Mouse (Mus musculus) hindbrain, embryonic 14.5 days (tissue): ENCODE results near the gene Zfp292. TPM values are rescaled to one million over a fixed set of nuclear protein-coding genes. Genes with fewer than 3 reads are reported as not detected.
"Not testable (repeated sequence)": the region's sequence is repeated elsewhere in the genome, so short reads cannot be mapped to it uniquely, and the experiment has no call there.

ENCODE experiments used
- ATAC-seq: fragments of 200-750 bp; cut with Nextera tagmentation; 2 replicates; pipeline ENCODE4 v1.8.0; 2017; ENCODE audit warnings: moderate number of reproducible peaks, mild to moderate bottlenecking, moderate TSS enrichment, moderate library complexity; ENCODE audit not compliant: low FRiP score
- DNase-seq: peaks from one replicate; pipeline ENCODE4 v3.0.0-alpha.2; 2015; ENCODE audit warnings: low spot score
- H3K27ac ChIP-seq: fragments of 300-500 bp; sonication (generic); 2 replicates; pipeline ENCODE4 v1.5.1; 2014; ENCODE audit warnings: mild to moderate bottlenecking, moderate library complexity
- H3K27me3 ChIP-seq: fragments of 300-500 bp; sonication (generic); 2 replicates; pipeline ENCODE4 v1.6.1; 2014; ENCODE audit warnings: mild to moderate bottlenecking, low read length, mixed read lengths; ENCODE audit not compliant: control insufficient read depth, insufficient read depth
- H3K36me3 ChIP-seq: fragments of 300-500 bp; sonication (generic); replicated peaks from 2 replicates; pipeline ENCODE4 v1.6.1; 2014; ENCODE audit not compliant: control insufficient read depth, insufficient read depth
- H3K4me1 ChIP-seq: fragments of 300-500 bp; sonication (generic); replicated peaks from 2 replicates; pipeline ENCODE4 v1.6.1; 2014; ENCODE audit warnings: antibody characterized with exemption, low read length, mixed read lengths; ENCODE audit not compliant: control insufficient read depth, insufficient read depth
- H3K4me2 ChIP-seq: fragments of 300-500 bp; sonication (generic); replicated peaks from 2 replicates; pipeline ENCODE4 v1.6.1; 2014; ENCODE audit warnings: mild to moderate bottlenecking, moderate library complexity
- H3K4me3 ChIP-seq: fragments of 300-500 bp; sonication (generic); replicated peaks from 2 replicates; pipeline ENCODE4 v1.5.1; 2014; ENCODE audit warnings: mild to moderate bottlenecking, low read length
- H3K9ac ChIP-seq: fragments of 300-500 bp; sonication (generic); 2 replicates; pipeline ENCODE4 v1.6.1; 2014
- H3K9me3 ChIP-seq: fragments of 300-500 bp; sonication (generic); 2 replicates; pipeline ENCODE4 v1.6.1; 2016; ENCODE audit warnings: low read length; ENCODE audit not compliant: control insufficient read depth
- WGBS: fragments of 180-500 bp; shearing (Covaris S2); extraction: QIAGEN DNeasy Blood & Tissue Kit; methylation state at CpG from one replicate; pipeline ENCODE4 v1.1.7; 2014; 5-methylcytosine and 5-hydroxymethylcytosine counted together
- polyA plus RNA-seq: library from polyadenylated mRNA; unstranded; fragments of >200 nt; fragmentation: Nextera tagmentation; extraction: Ambion mirVana; gene quantifications from 2 replicates; pipeline ENCODE4 v1.2.1, GENCODE M21; 2014

Zfp292 gene
- polyA plus RNA-seq, 1 experiment from 2014 or later, result 34.8 TPM

GRCm38 (mm10) chr4:34901582-34901981 lies 18.8 kb upstream of the Zfp292 start:
- H3K27me3 ChIP-seq, ATAC-seq, H3K27ac ChIP-seq, H3K9me3 ChIP-seq, H3K4me3 ChIP-seq, H3K36me3 ChIP-seq, H3K4me1 ChIP-seq, DNase-seq, H3K4me2 ChIP-seq, H3K9ac ChIP-seq: not testable (repeated sequence)
- WGBS, result 74% methylated on average over 3 of the region's 3 CpGs

GRCm38 (mm10) chr4:34901166-34901565 lies 18.4 kb upstream of the Zfp292 start:
- Histone ChIP-seq H3K4me2 (no peak overlapping the region), H3K27me3 (no peaks in the 10 kb centered on the region)
- ATAC-seq, result no peak

GRCm38 (mm10) chr4:34900155-34900554 lies 17.4 kb upstream of the Zfp292 start:
- no peak overlapping the region for H3K4me3 ChIP-seq
- no peaks in the 10 kb centered on the region for H3K4me1 ChIP-seq
- no peak overlapping the region for H3K27ac ChIP-seq
- H3K9ac ChIP-seq, result no peak overlapping the region
- DNase-seq (no peak), ATAC-seq (no peak)
- H3K36me3 ChIP-seq, result no peaks in the 10 kb centered on the region
- H3K9me3 ChIP-seq, result no peaks in the 10 kb centered on the region
- WGBS, result 57% methylated on average over 9 of the region's 9 CpGs
- H3K27me3 ChIP-seq, result no peaks in the 10 kb centered on the region
- H3K4me2 ChIP-seq, result no peak overlapping the region

More at GRCm38 (mm10) chr4:34901166-34901565, 18.4 kb upstream of the Zfp292 start:
- H3K27ac ChIP-seq, result no peak overlapping the region
- no peaks in the 10 kb centered on the region for H3K9me3 ChIP-seq
- no peak for DNase-seq
- no peak overlapping the region for H3K4me3 ChIP-seq
- no peaks in the 10 kb centered on the region for H3K36me3 ChIP-seq
- WGBS, result 73% methylated on average over 4 of the region's 4 CpGs
- H3K4me1 ChIP-seq, result no peaks in the 10 kb centered on the region
- H3K9ac ChIP-seq, result no peak overlapping the region

- H3K4me3 ChIP-seq, result no peak overlapping the region
- no peak for DNase-seq
- H3K9me3 ChIP-seq, result no peaks in the 10 kb centered on the region
- no peak for ATAC-seq
- no peaks in the 10 kb centered on the region for H3K4me1 ChIP-seq
- no peak overlapping the region for H3K9ac ChIP-seq
- H3K36me3 ChIP-seq, result no peaks in the 10 kb centered on the region
- H3K27ac ChIP-seq, result no peak overlapping the region
- H3K4me2 ChIP-seq, result no peak overlapping the region
- H3K27me3 ChIP-seq, result no peaks in the 10 kb centered on the region
- 91% methylated on average over 1 of the region's 1 CpGs for WGBS
These were observed 16.6 kb upstream of the Zfp292 start for GRCm38 (mm10) chr4:34899322-34899721.

- ATAC-seq, result no peak
- H3K4me3 ChIP-seq, result no peak overlapping the region
- no peak overlapping the region for H3K4me2 ChIP-seq
- H3K27ac ChIP-seq, result no peak overlapping the region
- no peaks in the 10 kb centered on the region for H3K4me1 ChIP-seq
- no peak for DNase-seq
- WGBS, result 80% methylated on average over 2 of the region's 2 CpGs
- H3K9me3 ChIP-seq, result no peaks in the 10 kb centered on the region
- H3K27me3 ChIP-seq, result no peaks in the 10 kb centered on the region
- no peak overlapping the region for H3K9ac ChIP-seq
- H3K36me3 ChIP-seq, result no peaks in the 10 kb centered on the region
These were observed 15.7 kb upstream of the Zfp292 start for GRCm38 (mm10) chr4:34898497-34898896.

- Histone ChIP-seq H3K4me1 (no peaks in the 10 kb centered on the region), H3K27ac (no peak within 1 kb of the TSS), H3K9ac (no peak within 1 kb of the TSS), H3K4me3 (no peak within 1 kb of the TSS), H3K27me3 (peaks cover 26% of the 10 kb centered on the region; the same call in 1 of the 2 replicates), H3K4me2 (no peak within 1 kb of the TSS), H3K9me3 (no peaks in the 10 kb centered on the region), H3K36me3 (no peaks in the 10 kb centered on the region)
- DNase-seq, result no peak
- WGBS, result 70% methylated on average over 1 of the region's 1 CpGs
- no peak for ATAC-seq
These were observed 10.7 kb upstream of the Zfp292 start, which contains the start of gene Cga for GRCm38 (mm10) chr4:34893479-34893878. Gene Cga (plus strand): TSS chr4:34893779.

- Histone ChIP-seq H3K9ac (no peak overlapping the region), H3K36me3 (no peaks in the 10 kb centered on the region), H3K27ac (no peak overlapping the region), H3K27me3 (peaks cover 28% of the 10 kb centered on the region; the same call in 1 of the 2 replicates), H3K9me3 (no peaks in the 10 kb centered on the region), H3K4me1 (peaks cover 12% of the 10 kb centered on the region), H3K4me3 (no peak overlapping the region), H3K4me2 (no peak overlapping the region)
- no peak for DNase-seq
- ATAC-seq, result no peak
- 20% methylated on average over 2 of the region's 2 CpGs for WGBS
These were observed 7.0 kb upstream of the Zfp292 start for GRCm38 (mm10) chr4:34889812-34890185.

- no peak overlapping the region for H3K4me3 ChIP-seq
- WGBS, result 9% methylated on average over 15 of the region's 15 CpGs
- no peak overlapping the region for H3K27ac ChIP-seq
- ATAC-seq, result no peak
- no peak overlapping the region for H3K4me2 ChIP-seq
- H3K9me3 ChIP-seq, result no peaks in the 10 kb centered on the region
- peaks cover 12% of the 10 kb centered on the region for H3K4me1 ChIP-seq
- H3K27me3 ChIP-seq, result peaks cover 28% of the 10 kb centered on the region; the same call in 1 of the 2 replicates
- H3K36me3 ChIP-seq, result no peaks in the 10 kb centered on the region
- no peak overlapping the region for H3K9ac ChIP-seq
- no peak for DNase-seq
These were observed 6.5 kb upstream of the Zfp292 start for GRCm38 (mm10) chr4:34889101-34889811.

GRCm38 (mm10) chr4:34887295-34887694 lies 4.5 kb upstream of the Zfp292 start:
- WGBS, result 10% methylated on average over 7 of the region's 7 CpGs
- no peaks in the 10 kb centered on the region for H3K9me3 ChIP-seq

More at GRCm38 (mm10) chr4:34887295-34887694, 4.5 kb upstream of the Zfp292 start:
- Histone ChIP-seq H3K27ac (peak overlapping the region; percentile 92), H3K9ac (peak overlapping the region; percentile 92), H3K27me3 (peaks cover 28% of the 10 kb centered on the region; the same call in 1 of the 2 replicates), H3K36me3 (no peaks in the 10 kb centered on the region), H3K4me2 (peak overlapping the region; percentile 87), H3K4me1 (peaks cover 17% of the 10 kb centered on the region), H3K4me3 (peak overlapping the region; percentile 81)
- ATAC-seq, result no peak
- no peak for DNase-seq
